8 mouse cellular contexts compared by ENCODE assay signal in genomic region chr4:34615303-34615702, GRCm38 (mm10). TPM values are rescaled to one million over a fixed set of nuclear protein-coding genes. Genes with fewer than 3 reads are reported as not detected.
DNase-seq lines count a peak whose midpoint lies in the region; ATAC-seq and TF ChIP-seq lines count a peak whose summit lies in the region.

No protein-coding gene starts in this region.

- TF ChIP-seq CTCF in lung, embryonic 14.5 days (IDR thresholded peaks at IDR 0.05; ENCODE audit: low read depth) = no peak
- TF ChIP-seq CTCF in bone marrow, adult 2 months (IDR thresholded peaks at IDR 0.05; ENCODE audit: control insufficient read depth, insufficient read depth, low read length) = no peak

- no peaks in the 10 kb centered on the region for H3K9me3 ChIP-seq in lung, embryonic 14.5 days (ENCODE audit: low read depth, low read length)
- no peaks in the 10 kb centered on the region for H3K9me3 ChIP-seq in forebrain, embryonic 15.5 days
- H3K9me3 ChIP-seq in liver, embryonic 15.5 days (replicated peaks) = no peaks in the 10 kb centered on the region
- H3K9me3 ChIP-seq in neural tube, embryonic 15.5 days (replicated peaks) = no peaks in the 10 kb centered on the region

- 0 out of 2 replicates have a peak, but pooled peaks cover 12% of the 10 kb centered on the region for H3K4me1 ChIP-seq in lung, embryonic 14.5 days (ENCODE audit: insufficient read depth)
- peaks cover 3% of the 10 kb centered on the region; the same call in 1 of the 2 replicates for H3K4me1 ChIP-seq in bone marrow, adult 2 months (ENCODE audit: control insufficient read depth, insufficient read depth, low read length)
- peaks cover 24% of the 10 kb centered on the region for H3K4me1 ChIP-seq in forebrain, embryonic 15.5 days
- peaks cover 33% of the 10 kb centered on the region for H3K4me1 ChIP-seq in liver, embryonic 15.5 days (replicated peaks)
- H3K4me1 ChIP-seq in neural tube, embryonic 15.5 days = peaks cover 28% of the 10 kb centered on the region

- peak overlapping the region; percentile 95 for H3K4me2 ChIP-seq in lung, embryonic 14.5 days
- H3K4me2 ChIP-seq in forebrain, embryonic 15.5 days (replicated peaks) = peak overlapping the region; percentile 82
- H3K4me2 ChIP-seq in liver, embryonic 15.5 days = peak overlapping the region; percentile 77
- peak overlapping the region; percentile 88 for H3K4me2 ChIP-seq in neural tube, embryonic 15.5 days

- DNase-seq in lung, embryonic 14.5 days = peak; percentile 9
- DNase-seq in lung, postnatal 14 days = no peak
- peak; percentile 36 for DNase-seq in kidney, adult 18-20 months
- DNase-seq in Muller cell, postnatal 12 days (ENCODE audit: inconsistent ontology term) = no peak

- no peak for TF ChIP-seq POLR2A in bone marrow, adult 2 months (IDR thresholded peaks at IDR 0.05; ENCODE audit: borderline replicate concordance, control insufficient read depth, low read depth, low read length)

- no peaks in the 10 kb centered on the region; the same call in 1 of the 2 replicates for H3K36me3 ChIP-seq in lung, embryonic 14.5 days (ENCODE audit: insufficient read depth)
- H3K36me3 ChIP-seq in forebrain, embryonic 15.5 days = no peaks in the 10 kb centered on the region
- peaks cover 6% of the 10 kb centered on the region; the same call in 1 of the 2 replicates for H3K36me3 ChIP-seq in liver, embryonic 15.5 days (replicated peaks)
- peaks cover 2% of the 10 kb centered on the region; the same call in 1 of the 2 replicates for H3K36me3 ChIP-seq in neural tube, embryonic 15.5 days

- peak overlapping the region; percentile 74 for H3K9ac ChIP-seq in lung, embryonic 14.5 days
- H3K9ac ChIP-seq in forebrain, embryonic 15.5 days (replicated peaks) = peak overlapping the region; percentile 79
- H3K9ac ChIP-seq in liver, embryonic 15.5 days = peak overlapping the region; percentile 84
- peak overlapping the region; percentile 89 for H3K9ac ChIP-seq in neural tube, embryonic 15.5 days (replicated peaks)

- peak; percentile 9 for ATAC-seq in lung, embryonic 14.5 days (ENCODE audit: insufficient read depth)
- peak; percentile 15; the same call in 1 of the 2 replicates for ATAC-seq in forebrain, embryonic 15.5 days (replicated peaks)
- peak; percentile 7; the same call in 1 of the 2 replicates for ATAC-seq in liver, embryonic 15.5 days (ENCODE audit: insufficient read depth)
- peak; percentile 22; the same call in 1 of the 2 replicates for ATAC-seq in neural tube, embryonic 15.5 days (ENCODE audit: low FRiP score)

- H3K27ac ChIP-seq in lung, embryonic 14.5 days (ENCODE audit: low read depth) = 0 out of 2 replicates have a peak overlapping the region, but pooled peaks have one; percentile 50
- H3K27ac ChIP-seq in bone marrow, adult 2 months (ENCODE audit: control insufficient read depth, insufficient read depth, low read depth, low read length, poor library complexity) = no peak overlapping the region; the same call in 1 of the 2 replicates
- H3K27ac ChIP-seq in forebrain, embryonic 15.5 days (replicated peaks) = peak overlapping the region; percentile 91
- H3K27ac ChIP-seq in liver, embryonic 15.5 days (replicated peaks) = peak overlapping the region; percentile 63; the same call in 1 of the 2 replicates
- peak overlapping the region; percentile 90 for H3K27ac ChIP-seq in neural tube, embryonic 15.5 days (replicated peaks)

- H3K27me3 ChIP-seq in lung, embryonic 14.5 days (ENCODE audit: insufficient read depth, low read length) = no peaks in the 10 kb centered on the region
- no peaks in the 10 kb centered on the region for H3K27me3 ChIP-seq in forebrain, embryonic 15.5 days
- H3K27me3 ChIP-seq in liver, embryonic 15.5 days = no peaks in the 10 kb centered on the region
- H3K27me3 ChIP-seq in neural tube, embryonic 15.5 days (replicated peaks) = no peaks in the 10 kb centered on the region

- peak overlapping the region; percentile 80 for H3K4me3 ChIP-seq in lung, embryonic 14.5 days (ENCODE audit: low read depth, low read length)
- peak overlapping the region; percentile 99 for H3K4me3 ChIP-seq in bone marrow, adult 2 months (replicated peaks; ENCODE audit: control insufficient read depth, low read depth, low read length)
- peak overlapping the region; percentile 91 for H3K4me3 ChIP-seq in forebrain, embryonic 15.5 days
- H3K4me3 ChIP-seq in liver, embryonic 15.5 days (replicated peaks) = peak overlapping the region; percentile 73
- peak overlapping the region; percentile 84 for H3K4me3 ChIP-seq in neural tube, embryonic 15.5 days (replicated peaks)

- 1% methylated on average over 13 of the region's 13 CpGs for WGBS in lung, embryonic 14.5 days
- under 1% methylated on average over 13 of the region's 13 CpGs for WGBS in bone marrow, adult 2 months
- 3% methylated on average over 13 of the region's 13 CpGs for WGBS in forebrain, embryonic 15.5 days
- WGBS in liver, embryonic 15.5 days (ENCODE audit: insufficient replicate concordance) = under 1% methylated on average over 13 of the region's 13 CpGs
- WGBS in neural tube, embryonic 15.5 days = 4% methylated on average over 13 of the region's 13 CpGs

RNA-seq across cellular contexts. Expression of gene Rars2, which starts 0.5 kb away (rescaled TPM):
- 57.5 and 61.8 TPM in 2 replicates for polyA plus RNA-seq in lung, embryonic 14.5 days (2014; fragmentation: Nextera tagmentation; extraction: Ambion mirVana)
- polyA plus RNA-seq in bone marrow, adult 2 months (2011; ENCODE audit: insufficient read depth, insufficient read length, low replicate concordance, missing spikeins) = 10.5 TPM in 2 replicates
- 57.1 and 60.2 TPM in 2 replicates for polyA plus RNA-seq in forebrain, embryonic 15.5 days (2015; fragmentation: Nextera tagmentation; extraction: Ambion mirVana)
- 25.1 and 25.5 TPM in 2 replicates for polyA plus RNA-seq in liver, embryonic 15.5 days (2015; fragmentation: Nextera tagmentation; extraction: Ambion mirVana)
- 51.0 and 55.4 TPM in 2 replicates for polyA plus RNA-seq in neural tube, embryonic 15.5 days (2015; fragmentation: Nextera tagmentation; extraction: Ambion mirVana)

RNA-seq across cellular contexts. Expression of gene Orc3, which starts 0.6 kb away (rescaled TPM):
- polyA plus RNA-seq in lung, embryonic 14.5 days (2014; fragmentation: Nextera tagmentation; extraction: Ambion mirVana) = 105 and 108 TPM in 2 replicates
- polyA plus RNA-seq in bone marrow, adult 2 months (2011; ENCODE audit: insufficient read depth, insufficient read length, low replicate concordance, missing spikeins) = 14.3 and 29.1 TPM in 2 replicates
- polyA plus RNA-seq in forebrain, embryonic 15.5 days (2015; fragmentation: Nextera tagmentation; extraction: Ambion mirVana) = 92.9 and 93.2 TPM in 2 replicates
- 38.9 and 39.6 TPM in 2 replicates for polyA plus RNA-seq in liver, embryonic 15.5 days (2015; fragmentation: Nextera tagmentation; extraction: Ambion mirVana)
- 70.9 and 75.0 TPM in 2 replicates for polyA plus RNA-seq in neural tube, embryonic 15.5 days (2015; fragmentation: Nextera tagmentation; extraction: Ambion mirVana)

Comparison
In these comparisons a context has a peak if more than half of its experiments do, and no peak if none do; other contexts are left out.
1. DNase-seq: peak in lung, embryonic 14.5 days (single experiment) and kidney, adult 18-20 months (single experiment); none in lung, postnatal 14 days (single experiment) and Muller cell, postnatal 12 days (single experiment).
2. Peak in every context shown above with its lines, with median percentiles within 50 percentile points of each other: ATAC-seq, H3K4me2 ChIP-seq, H3K4me3 ChIP-seq and H3K9ac ChIP-seq.